Mouse (Mus musculus): ENCODE results near the gene Hist1h3i. TPM values are rescaled to one million over a fixed set of nuclear protein-coding genes. Genes with fewer than 3 reads are reported as not detected.
"Not testable (repeated sequence)": the region's sequence is repeated elsewhere in the genome, so short reads cannot be mapped to it uniquely, and the experiment has no call there.

Hist1h3i gene
- polyA plus RNA-seq, 1 experiment from 2014 or later, result 39.6 TPM

DNA sequence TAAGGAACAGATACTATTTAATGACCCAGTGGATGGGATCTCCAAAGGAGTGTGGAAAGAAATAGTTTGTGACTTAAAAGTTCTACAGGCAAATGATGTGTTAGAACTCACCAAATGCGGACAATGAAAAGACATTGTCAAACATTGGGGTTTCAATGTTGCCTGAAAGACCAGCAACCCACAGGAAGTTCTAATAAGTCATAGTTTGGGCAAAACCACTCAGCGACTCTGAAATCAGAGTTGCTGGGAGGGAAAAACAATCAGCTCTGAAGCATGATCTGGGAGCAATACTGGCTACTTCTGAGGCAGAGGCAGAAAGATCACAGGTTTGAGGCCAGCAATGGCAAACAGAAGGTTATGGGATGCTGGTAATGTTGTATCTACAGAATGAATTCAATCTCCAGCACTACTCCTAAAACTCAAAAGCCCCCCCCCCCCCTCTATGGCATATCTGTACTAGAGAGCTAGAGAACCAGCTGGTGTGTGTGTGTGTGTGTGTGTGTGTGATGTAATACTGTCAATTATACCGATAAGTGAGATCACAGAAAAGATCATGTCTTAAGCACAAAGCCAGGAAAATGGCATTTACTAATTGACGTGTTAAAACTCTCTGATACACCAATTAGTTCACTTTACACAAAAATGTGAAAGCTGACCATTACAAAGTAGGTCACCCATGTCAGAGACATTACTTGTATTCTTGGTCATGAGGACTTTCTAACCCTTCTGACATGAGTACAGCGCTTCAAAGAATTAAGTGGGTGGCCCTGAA lies 33.6 kb downstream of the Hist1h3i start:
- no peak for TF ChIP-seq CTCF (IDR thresholded peaks at IDR 0.05; ENCODE audit: low read depth)
- no peak for ATAC-seq
- Histone ChIP-seq H3K27ac (ENCODE audit: low read depth, low read length) (0 out of 2 replicates have a peak overlapping the region, but pooled peaks have one; percentile 28), H3K9me3 (ENCODE audit: control insufficient read depth) (no peaks in the 10 kb centered on the region), H3K9ac (ENCODE audit: low read depth, low read length) (peak overlapping the region; percentile 23), H3K4me1 (replicated peaks; ENCODE audit: control insufficient read depth, insufficient read depth, low read length) (no peaks in the 10 kb centered on the region), H3K36me3 (ENCODE audit: control insufficient read depth, insufficient read depth) (no peaks in the 10 kb centered on the region), H3K27me3 (replicated peaks; ENCODE audit: control insufficient read depth, insufficient read depth, low read length) (no peaks in the 10 kb centered on the region), H3K4me3 (ENCODE audit: low read depth, low read length) (peak overlapping the region; percentile 46), H3K4me2 (replicated peaks; ENCODE audit: low read depth) (peak overlapping the region; percentile 76)
- WGBS, result 3% methylated on average over 5 of the region's 5 CpGs

- Histone ChIP-seq H3K27ac (ENCODE audit: low read depth, low read length) (no peak overlapping the region), H3K4me3 (ENCODE audit: low read depth, low read length) (no peak overlapping the region), H3K9me3 (ENCODE audit: control insufficient read depth) (no peaks in the 10 kb centered on the region), H3K4me1 (replicated peaks; ENCODE audit: control insufficient read depth, insufficient read depth, low read length) (no peaks in the 10 kb centered on the region), H3K4me2 (replicated peaks; ENCODE audit: low read depth) (no peak overlapping the region), H3K36me3 (ENCODE audit: control insufficient read depth, insufficient read depth) (no peaks in the 10 kb centered on the region), H3K9ac (ENCODE audit: low read depth, low read length) (no peak overlapping the region), H3K27me3 (replicated peaks; ENCODE audit: control insufficient read depth, insufficient read depth, low read length) (no peaks in the 10 kb centered on the region)
- 31% methylated on average over 1 of the region's 1 CpGs for WGBS
- ATAC-seq, result no peak
- no peak for TF ChIP-seq CTCF (IDR thresholded peaks at IDR 0.05; ENCODE audit: low read depth)
These were observed 38.2 kb downstream of the Hist1h3i start for GRCm38 (mm10) chr13:21745006-21745405.

GRCm38 (mm10) chr13:21734906-21735767 lies 48.0 kb downstream of the Hist1h3i start, which contains the start of gene Hist1h4j:
Gene Hist1h4j, plus strand, starts transcription at chr13:21735064.
- H3K36me3 ChIP-seq (ENCODE audit: control insufficient read depth, insufficient read depth); H3K4me1 ChIP-seq (replicated peaks; ENCODE audit: control insufficient read depth, insufficient read depth, low read length); H3K9me3 ChIP-seq (ENCODE audit: control insufficient read depth); H3K27me3 ChIP-seq (replicated peaks; ENCODE audit: control insufficient read depth, insufficient read depth, low read length): not testable (repeated sequence)
- peak within 1 kb of the TSS; percentile 71 for H3K4me2 ChIP-seq (replicated peaks; ENCODE audit: low read depth)
- ATAC-seq, result peak; percentile 84
- peak within 1 kb of the TSS; percentile 42 for H3K9ac ChIP-seq (ENCODE audit: low read depth, low read length)
- H3K4me3 ChIP-seq (ENCODE audit: low read depth, low read length), result peak within 1 kb of the TSS; percentile 32
- peak within 1 kb of the TSS; percentile 68 for H3K27ac ChIP-seq (ENCODE audit: low read depth, low read length)
- under 1% methylated on average over 44 of the region's 56 CpGs for WGBS

DNA sequence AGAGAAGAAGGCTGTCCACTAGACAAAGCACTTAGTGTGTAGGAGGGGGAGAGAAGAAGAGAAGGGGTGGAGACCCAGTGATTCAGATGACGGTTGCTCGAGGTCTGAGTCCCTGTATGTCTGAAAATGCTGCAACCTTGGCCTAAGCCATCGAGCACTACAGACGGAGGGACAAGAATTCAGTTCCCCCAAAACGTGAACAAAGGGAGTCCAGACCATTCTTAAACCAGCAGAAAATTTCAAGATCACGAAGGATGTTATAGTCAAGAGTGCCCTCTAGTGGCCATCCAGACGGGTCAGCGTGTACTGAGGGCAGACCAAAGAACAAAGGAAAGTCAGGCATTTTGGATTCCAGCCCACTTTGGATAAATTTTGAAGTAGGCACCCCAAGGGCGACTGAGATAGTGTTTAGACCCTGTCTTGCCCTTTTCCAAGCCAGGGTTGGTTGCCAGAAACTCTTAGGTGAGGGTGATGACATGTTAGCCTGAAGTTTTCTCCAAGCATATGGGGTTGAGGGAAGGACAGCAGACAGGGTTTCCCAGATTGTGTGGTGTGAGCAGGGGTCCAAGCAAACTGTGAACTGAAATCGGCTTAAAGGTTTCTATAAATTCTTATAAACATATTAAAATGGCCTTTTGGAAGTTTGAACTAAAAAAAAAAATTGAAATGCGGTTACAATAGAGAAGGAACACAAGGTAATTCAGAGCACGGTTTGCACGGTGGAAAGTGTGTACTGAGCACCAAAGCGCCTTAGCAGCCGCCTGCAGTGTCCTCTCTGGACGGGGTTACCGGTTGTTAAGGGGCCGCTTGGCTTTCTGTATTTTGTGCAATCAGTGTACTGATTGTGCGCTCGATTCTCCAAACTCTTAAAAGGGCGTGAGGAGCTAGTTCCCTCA lies 48.9 kb downstream of the Hist1h3i start:
- Histone ChIP-seq H3K9me3 (ENCODE audit: control insufficient read depth) (no peaks in the 10 kb centered on the region), H3K9ac (ENCODE audit: low read depth, low read length) (peak overlapping the region; percentile 42; the same call in 1 of the 2 replicates), H3K27me3 (replicated peaks; ENCODE audit: control insufficient read depth, insufficient read depth, low read length) (no peaks in the 10 kb centered on the region), H3K4me2 (replicated peaks; ENCODE audit: low read depth) (peak overlapping the region; percentile 71), H3K4me1 (replicated peaks; ENCODE audit: control insufficient read depth, insufficient read depth, low read length) (no peaks in the 10 kb centered on the region), H3K36me3 (ENCODE audit: control insufficient read depth, insufficient read depth) (no peaks in the 10 kb centered on the region), H3K4me3 (ENCODE audit: low read depth, low read length) (peak overlapping the region; percentile 32), H3K27ac (ENCODE audit: low read depth, low read length) (peak overlapping the region; percentile 68)
- peak; percentile 92 for TF ChIP-seq CTCF (IDR thresholded peaks at IDR 0.05; ENCODE audit: low read depth)
- 2% methylated on average over 21 of the region's 21 CpGs for WGBS
- ATAC-seq, result peak; percentile 70

GRCm38 (mm10) chr13:21733466-21733865 lies 49.7 kb downstream of the Hist1h3i start:
- Histone ChIP-seq H3K4me3 (ENCODE audit: low read depth, low read length) (no peak overlapping the region), H3K27ac (ENCODE audit: low read depth, low read length) (no peak overlapping the region), H3K36me3 (ENCODE audit: control insufficient read depth, insufficient read depth) (no peaks in the 10 kb centered on the region), H3K9ac (ENCODE audit: low read depth, low read length) (no peak overlapping the region), H3K27me3 (replicated peaks; ENCODE audit: control insufficient read depth, insufficient read depth, low read length) (no peaks in the 10 kb centered on the region), H3K4me1 (replicated peaks; ENCODE audit: control insufficient read depth, insufficient read depth, low read length) (no peaks in the 10 kb centered on the region), H3K4me2 (replicated peaks; ENCODE audit: low read depth) (no peak overlapping the region), H3K9me3 (ENCODE audit: control insufficient read depth) (no peaks in the 10 kb centered on the region)
- TF ChIP-seq CTCF (IDR thresholded peaks at IDR 0.05; ENCODE audit: low read depth), result peak; percentile 37
- ATAC-seq, result no peak
- WGBS, result 81% methylated on average over 5 of the region's 5 CpGs

Small RNAs within 50 kb of the gene (microRNA-seq; reads per million reads assigned to microRNA genes)
- not detected for gene Gm19658
- not detected for gene Gm44346
- not detected for gene Gm44454
- gene Gm44466, result not detected

Other genes with a start within 250 kb of the Hist1h3i start
- 0.14 TPM in 1 of 2 replicates, not detected in the other for gene Olfr1366, start 240.6 kb downstream of the Hist1h3i start, polyA plus RNA-seq (2015; fragmentation: Nextera tagmentation; extraction: Ambion mirVana)
- not detected in 2 replicates for gene Olfr1535, start 223.5 kb downstream of the Hist1h3i start, polyA plus RNA-seq (2015; fragmentation: Nextera tagmentation; extraction: Ambion mirVana)
- gene Olfr1364, start 201.6 kb downstream of the Hist1h3i start, polyA plus RNA-seq (2015; fragmentation: Nextera tagmentation; extraction: Ambion mirVana), result not detected in 2 replicates
- not detected in 2 replicates for gene Olfr1362, start 169.3 kb downstream of the Hist1h3i start, polyA plus RNA-seq (2015; fragmentation: Nextera tagmentation; extraction: Ambion mirVana)
- 0.04 TPM in 1 of 2 replicates, not detected in the other for gene Olfr11, start 140.9 kb downstream of the Hist1h3i start, polyA plus RNA-seq (2015; fragmentation: Nextera tagmentation; extraction: Ambion mirVana)
- gene Olfr1361, start 120.0 kb downstream of the Hist1h3i start, polyA plus RNA-seq (2015; fragmentation: Nextera tagmentation; extraction: Ambion mirVana), result not detected in 2 replicates
- gene Olfr1360, start 106.0 kb downstream of the Hist1h3i start, polyA plus RNA-seq (2015; fragmentation: Nextera tagmentation; extraction: Ambion mirVana), result not detected in 2 replicates
- gene Olfr1359, start 85.3 kb downstream of the Hist1h3i start, polyA plus RNA-seq (2015; fragmentation: Nextera tagmentation; extraction: Ambion mirVana), result not detected in 2 replicates
- 1.9 TPM in 1 of 2 replicates, not detected in the other for gene Hist1h2bl, start 67.2 kb downstream of the Hist1h3i start, polyA plus RNA-seq (2015; fragmentation: Nextera tagmentation; extraction: Ambion mirVana)
- 6.1 and 12.0 TPM in 2 replicates for gene Hist1h2ai, start 66.9 kb downstream of the Hist1h3i start, polyA plus RNA-seq (2015; fragmentation: Nextera tagmentation; extraction: Ambion mirVana)
- gene Hist1h3h, start 65.7 kb downstream of the Hist1h3i start, polyA plus RNA-seq (2015; fragmentation: Nextera tagmentation; extraction: Ambion mirVana), result 2.4 and 2.9 TPM in 2 replicates
- gene Hist1h2bm, start 61.3 kb downstream of the Hist1h3i start, polyA plus RNA-seq (2015; fragmentation: Nextera tagmentation; extraction: Ambion mirVana), result 0.51 and 0.76 TPM in 2 replicates
- 0.40 and 0.42 TPM in 2 replicates for gene Hist1h4j, start 48.3 kb downstream of the Hist1h3i start, polyA plus RNA-seq (2015; fragmentation: Nextera tagmentation; extraction: Ambion mirVana)
- gene Hist1h4k, start 32.9 kb downstream of the Hist1h3i start, polyA plus RNA-seq (2015; fragmentation: Nextera tagmentation; extraction: Ambion mirVana), result 1.4 and 2.1 TPM in 2 replicates
- gene Hist1h2ak, start 29.5 kb downstream of the Hist1h3i start, polyA plus RNA-seq (2015; fragmentation: Nextera tagmentation; extraction: Ambion mirVana), result 5.0 and 9.5 TPM in 2 replicates
- 1.1 TPM in 2 replicates for gene Hist1h2bn, start 29.2 kb downstream of the Hist1h3i start, polyA plus RNA-seq (2015; fragmentation: Nextera tagmentation; extraction: Ambion mirVana)
- gene Hist1h1b, start 2.7 kb downstream of the Hist1h3i start, polyA plus RNA-seq (2015; fragmentation: Nextera tagmentation; extraction: Ambion mirVana), result 7.3 and 8.1 TPM in 2 replicates
- 1.5 and 3.2 TPM in 2 replicates for gene Hist1h2an, start 3.8 kb upstream of the Hist1h3i start, polyA plus RNA-seq (2015; fragmentation: Nextera tagmentation; extraction: Ambion mirVana)
- gene Hist1h2bp, start 4.1 kb upstream of the Hist1h3i start, polyA plus RNA-seq (2015; fragmentation: Nextera tagmentation; extraction: Ambion mirVana), result 0.41 and 1.5 TPM in 2 replicates
- gene Hist1h2bq, start 26.8 kb upstream of the Hist1h3i start, polyA plus RNA-seq (2015; fragmentation: Nextera tagmentation; extraction: Ambion mirVana), result 7.8 and 9.8 TPM in 2 replicates
- not detected in 2 replicates for gene Hist1h2ao, start 27.1 kb upstream of the Hist1h3i start, polyA plus RNA-seq (2015; fragmentation: Nextera tagmentation; extraction: Ambion mirVana)
- not detected in 2 replicates for gene Hist1h4m, start 28.4 kb upstream of the Hist1h3i start, polyA plus RNA-seq (2015; fragmentation: Nextera tagmentation; extraction: Ambion mirVana)
- 2.1 and 5.3 TPM in 2 replicates for gene Hist1h4n, start 48.8 kb upstream of the Hist1h3i start, polyA plus RNA-seq (2015; fragmentation: Nextera tagmentation; extraction: Ambion mirVana)
- 1,504 and 1,780 TPM in 2 replicates for gene Hist1h2ap, start 50.1 kb upstream of the Hist1h3i start, polyA plus RNA-seq (2015; fragmentation: Nextera tagmentation; extraction: Ambion mirVana)
- gene Hist1h2br, start 50.4 kb upstream of the Hist1h3i start, polyA plus RNA-seq (2015; fragmentation: Nextera tagmentation; extraction: Ambion mirVana), result 7.8 and 10.0 TPM in 2 replicates
- gene Zfp184, start 161.7 kb upstream of the Hist1h3i start, polyA plus RNA-seq (2015; fragmentation: Nextera tagmentation; extraction: Ambion mirVana), result 1.2 TPM in 2 replicates
- not detected in 2 replicates for gene Pom121l2, start 197.8 kb upstream of the Hist1h3i start, polyA plus RNA-seq (2015; fragmentation: Nextera tagmentation; extraction: Ambion mirVana)
- 4.0 and 4.1 TPM in 2 replicates for gene Prss16, start 226.4 kb upstream of the Hist1h3i start, polyA plus RNA-seq (2015; fragmentation: Nextera tagmentation; extraction: Ambion mirVana)